Mouse (Mus musculus) neural tube, embryonic 12.5 days (tissue): ENCODE measurements around the gene Itga5. TPM values are rescaled to one million over a fixed set of nuclear protein-coding genes. Genes with fewer than 3 reads are reported as not detected.
A peak's percentile ranks its signal among the peaks of the same experiment; 100 is the strongest.

Experiments used
- ATAC-seq: fragments of 200-750 bp; cut with Nextera tagmentation; 2 replicates; pipeline ENCODE4 v1.8.0; 2017; ENCODE audit warnings: low read depth, mild to moderate bottlenecking, moderate TSS enrichment, moderate library complexity; ENCODE audit not compliant: low FRiP score
- H3K27ac ChIP-seq: fragments of 300-500 bp; sonication (generic); 2 replicates; pipeline ENCODE4 v1.5.1; 2016
- H3K27me3 ChIP-seq: fragments of 300-500 bp; sonication (generic); replicated peaks from 2 replicates; pipeline ENCODE4 v1.6.1; 2016; ENCODE audit warnings: mild to moderate bottlenecking
- H3K36me3 ChIP-seq: fragments of 300-500 bp; sonication (generic); 2 replicates; pipeline ENCODE4 v1.6.1; 2016; ENCODE audit warnings: mild to moderate bottlenecking
- H3K4me1 ChIP-seq: fragments of 300-500 bp; sonication (generic); 2 replicates; pipeline ENCODE4 v1.6.1; 2016
- H3K4me2 ChIP-seq: fragments of 300-500 bp; sonication (generic); replicated peaks from 2 replicates; pipeline ENCODE4 v1.6.1; 2016; ENCODE audit warnings: mild to moderate bottlenecking
- H3K4me3 ChIP-seq: fragments of 300-500 bp; sonication (generic); 2 replicates; pipeline ENCODE4 v1.5.1; 2016
- H3K9ac ChIP-seq: fragments of 300-500 bp; sonication (generic); 2 replicates; pipeline ENCODE4 v1.6.1; 2016; ENCODE audit warnings: mild to moderate bottlenecking
- H3K9me3 ChIP-seq: fragments of 300-500 bp; sonication (generic); 2 replicates; pipeline ENCODE4 v1.6.1; 2016; ENCODE audit warnings: mild to moderate bottlenecking
- WGBS: fragments of 180-500 bp; shearing (Covaris S2); methylation state at CpG from one replicate; pipeline ENCODE4 v1.1.7; 2016; 5-methylcytosine and 5-hydroxymethylcytosine counted together
- polyA plus RNA-seq: library from polyadenylated mRNA; unstranded; fragments of >200 nt; fragmentation: Nextera tagmentation; extraction: Ambion mirVana; gene quantifications from 2 replicates; pipeline ENCODE4 v1.2.1, GENCODE M21; 2016

Itga5 gene
- polyA plus RNA-seq, 1 experiment from 2014 or later: 19.9 TPM

DNA sequence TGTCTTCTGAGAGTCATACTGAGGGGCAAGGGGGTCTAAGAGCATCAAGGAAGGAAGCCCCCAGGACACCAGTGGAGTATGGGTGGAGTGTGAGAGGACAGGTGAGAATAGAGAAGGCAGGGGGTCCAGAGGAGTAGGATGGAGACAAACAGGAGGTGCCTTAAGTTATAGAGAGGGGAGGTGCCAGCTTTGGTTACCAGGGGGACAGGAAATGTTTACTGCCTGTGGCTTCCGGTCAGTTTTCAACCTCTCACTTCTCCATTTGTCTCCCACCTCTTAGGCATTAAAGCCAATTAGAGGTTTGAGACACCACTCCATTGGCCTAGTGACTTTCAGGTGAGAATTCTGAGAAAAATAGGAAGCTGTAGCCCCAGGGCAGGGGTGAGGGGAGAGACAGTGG lies 5.3 kb downstream of the Itga5 start:
- no peak overlapping the region for H3K27ac ChIP-seq
- H3K27me3 ChIP-seq: peaks cover 3% of the 10 kb centered on the region; the same call in 1 of the 2 replicates
- no peak overlapping the region for H3K4me3 ChIP-seq
- WGBS: 77% methylated on average over 1 of the region's 1 CpGs
- H3K36me3 ChIP-seq: no peaks in the 10 kb centered on the region
- H3K9me3 ChIP-seq: no peaks in the 10 kb centered on the region
- H3K9ac ChIP-seq: no peak overlapping the region
- peaks cover 12% of the 10 kb centered on the region for H3K4me1 ChIP-seq
- H3K4me2 ChIP-seq: no peak overlapping the region
- no peak for ATAC-seq

DNA sequence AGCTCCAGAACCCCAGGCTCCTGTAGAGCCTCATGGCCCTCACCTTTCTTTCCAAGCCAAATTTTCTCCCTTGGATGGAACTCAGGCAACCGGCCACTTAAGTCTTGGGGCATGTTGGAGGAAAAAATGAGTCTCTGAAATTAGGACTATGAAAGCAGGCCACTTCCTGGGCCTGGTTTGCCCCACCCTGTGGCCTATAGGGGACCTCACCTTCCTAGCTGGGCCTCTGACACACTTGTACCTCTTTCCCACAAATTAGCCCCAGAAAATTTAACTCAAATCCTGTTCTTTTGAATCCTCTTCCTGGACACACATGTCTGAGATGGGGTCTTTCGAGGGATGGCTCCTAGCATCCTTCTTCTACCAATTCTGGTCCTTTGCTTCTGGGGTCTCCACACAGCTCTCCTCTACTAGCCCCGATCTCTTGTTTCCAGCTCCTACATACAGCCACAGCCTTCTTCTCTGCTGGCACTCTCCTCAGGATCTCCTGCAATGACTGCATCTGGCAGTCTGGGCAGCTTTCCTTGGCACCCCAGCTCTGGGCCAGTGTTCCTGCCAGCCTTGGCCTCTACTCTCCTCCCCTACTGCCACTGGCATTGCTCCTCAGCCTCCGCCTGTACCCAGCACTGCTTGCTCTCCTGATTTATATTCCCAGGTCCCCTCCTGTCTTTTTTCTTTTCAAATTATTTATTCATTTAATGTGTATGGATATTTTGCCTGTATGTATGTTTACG lies 6.5 kb downstream of the Itga5 start:
- 92% methylated on average over 5 of the region's 5 CpGs for WGBS
- ATAC-seq: no peak

DNA sequence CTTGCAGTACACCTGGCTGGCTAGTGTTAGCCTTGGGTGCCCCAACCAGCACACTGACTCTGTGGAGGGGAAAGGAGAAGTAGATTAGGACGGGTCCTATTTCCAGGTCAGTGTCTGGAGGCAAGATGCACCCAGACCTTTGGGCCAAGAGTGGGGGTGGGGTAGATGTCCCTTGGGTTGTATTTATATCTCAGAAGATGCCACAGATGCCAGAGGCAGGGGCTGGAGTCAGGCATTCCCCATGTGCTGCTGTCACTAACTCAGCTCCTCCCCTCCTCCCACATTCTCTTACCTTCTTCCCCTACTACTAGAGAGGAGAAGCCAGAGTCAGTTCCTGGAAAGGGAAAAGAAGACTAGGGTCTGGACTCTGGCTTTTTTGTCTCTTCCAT lies 7.4 kb downstream of the Itga5 start:
- peaks cover 6% of the 10 kb centered on the region; the same call in 1 of the 2 replicates for H3K4me1 ChIP-seq
- ATAC-seq: 0 out of 2 replicates have a peak, but pooled peaks have one; percentile 13
- 54% methylated on average over 1 of the region's 1 CpGs for WGBS
- H3K4me2 ChIP-seq: no peak overlapping the region
- H3K4me3 ChIP-seq: no peak overlapping the region
- H3K9ac ChIP-seq: no peak overlapping the region
- no peak overlapping the region for H3K27ac ChIP-seq
- no peaks in the 10 kb centered on the region; the same call in 1 of the 2 replicates for H3K27me3 ChIP-seq
- H3K9me3 ChIP-seq: no peaks in the 10 kb centered on the region
- H3K36me3 ChIP-seq: no peaks in the 10 kb centered on the region

More for the DNA sequence above, 6.5 kb downstream of the Itga5 start:
- Histone ChIP-seq H3K9ac (no peak overlapping the region), H3K4me3 (no peak overlapping the region), H3K36me3 (no peaks in the 10 kb centered on the region), H3K4me1 (peaks cover 6% of the 10 kb centered on the region; the same call in 1 of the 2 replicates), H3K4me2 (no peak overlapping the region), H3K27me3 (no peaks in the 10 kb centered on the region; the same call in 1 of the 2 replicates), H3K27ac (no peak overlapping the region), H3K9me3 (no peaks in the 10 kb centered on the region)

DNA sequence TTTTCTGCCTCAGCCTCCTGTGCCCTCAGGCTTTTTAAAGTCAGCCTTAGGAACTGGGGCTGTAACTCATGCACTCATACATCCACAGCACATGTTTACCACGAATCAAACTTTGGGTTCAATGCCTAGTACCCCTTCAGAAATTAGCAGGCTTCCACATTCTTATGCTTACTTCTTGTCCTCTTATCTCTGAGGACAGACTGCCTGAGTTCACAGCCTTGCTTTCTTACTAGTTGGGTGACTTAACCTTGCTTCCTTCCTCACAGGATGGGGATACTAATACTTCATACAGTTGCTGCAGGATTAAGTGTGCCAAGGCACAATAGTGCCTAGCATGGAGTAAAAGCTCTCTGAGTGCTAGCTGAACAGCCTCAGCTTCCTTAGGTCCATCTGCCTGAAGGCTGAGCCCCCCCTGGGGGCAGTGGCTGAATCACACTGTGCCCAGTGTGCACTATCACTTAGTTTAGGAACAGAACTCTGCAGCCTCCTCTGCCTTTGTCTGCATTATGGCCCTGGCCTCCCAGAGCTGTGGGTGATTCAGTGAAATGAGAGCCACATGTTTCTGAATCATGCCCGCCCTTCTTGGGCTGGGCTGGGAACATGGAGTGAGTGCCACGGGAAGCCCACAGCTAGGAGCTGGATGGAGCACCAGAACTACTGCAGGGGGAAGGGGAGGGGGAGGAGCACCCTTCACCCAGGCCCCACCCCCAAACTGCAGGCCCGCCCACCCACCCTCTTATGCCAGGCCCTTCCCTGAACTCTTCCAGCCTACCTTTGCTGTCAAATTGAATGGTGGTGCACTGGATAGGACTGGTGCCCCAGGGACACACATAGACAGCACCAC lies 8.1 kb downstream of the Itga5 start:
- no peak overlapping the region for H3K9ac ChIP-seq
- H3K4me3 ChIP-seq: no peak overlapping the region
- ATAC-seq: 0 out of 2 replicates have a peak, but pooled peaks have one; percentile 61
- peaks cover 6% of the 10 kb centered on the region; the same call in 1 of the 2 replicates for H3K4me1 ChIP-seq
- WGBS: 39% methylated on average over 4 of the region's 4 CpGs
- H3K36me3 ChIP-seq: no peaks in the 10 kb centered on the region
- H3K4me2 ChIP-seq: no peak overlapping the region
- no peak overlapping the region for H3K27ac ChIP-seq
- H3K9me3 ChIP-seq: no peaks in the 10 kb centered on the region
- no peaks in the 10 kb centered on the region for H3K27me3 ChIP-seq

DNA sequence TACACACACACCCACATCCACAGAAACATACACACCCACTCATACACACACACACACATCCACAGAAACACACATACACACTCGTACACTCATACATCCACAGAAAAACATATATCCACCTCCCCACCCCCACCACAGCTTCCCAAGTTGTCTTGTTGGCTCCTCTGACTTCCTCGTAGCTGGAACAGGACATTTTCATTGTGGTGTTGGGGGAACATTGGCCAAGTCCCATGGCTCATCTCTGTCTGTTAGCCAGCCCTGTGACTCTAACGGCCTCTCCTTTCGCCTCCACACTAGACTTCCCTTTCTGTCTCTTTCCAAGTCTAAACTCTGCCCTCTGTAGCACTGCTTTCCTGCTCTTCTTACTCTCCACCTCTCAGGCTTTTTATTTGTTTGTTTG lies 8.7 kb downstream of the Itga5 start:
- no peak overlapping the region for H3K4me3 ChIP-seq
- no peaks in the 10 kb centered on the region for H3K9me3 ChIP-seq
- 79% methylated on average over 4 of the region's 4 CpGs for WGBS
- H3K36me3 ChIP-seq: no peaks in the 10 kb centered on the region
- ATAC-seq: no peak
- H3K27me3 ChIP-seq: no peaks in the 10 kb centered on the region
- H3K27ac ChIP-seq: no peak overlapping the region
- peaks cover 6% of the 10 kb centered on the region; the same call in 1 of the 2 replicates for H3K4me1 ChIP-seq
- H3K4me2 ChIP-seq: no peak overlapping the region
- no peak overlapping the region for H3K9ac ChIP-seq

DNA sequence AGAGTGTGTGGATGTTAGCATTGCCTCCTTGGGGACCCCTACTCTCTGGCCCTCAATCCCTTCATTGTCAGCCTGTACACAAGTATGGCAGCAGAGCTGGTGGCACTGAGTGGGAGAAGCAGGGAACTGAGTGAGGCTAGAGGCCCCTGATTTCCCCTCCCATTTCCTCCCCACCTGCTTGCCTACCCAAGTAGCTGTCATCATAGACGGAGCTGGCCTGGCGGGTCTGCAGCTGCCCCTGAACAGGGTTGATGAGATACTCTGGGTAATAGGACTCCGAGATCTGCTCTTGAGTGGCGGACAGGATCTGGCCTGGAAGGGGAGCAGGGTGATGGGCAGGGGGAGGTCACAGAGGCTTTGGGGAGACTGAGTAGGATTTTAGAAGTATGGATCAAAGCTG lies 10.4 kb downstream of the Itga5 start:
- Histone ChIP-seq H3K36me3 (peaks cover 7% of the 10 kb centered on the region; the same call in 1 of the 2 replicates), H3K4me2 (no peak overlapping the region), H3K27ac (no peak overlapping the region), H3K4me1 (peaks cover 6% of the 10 kb centered on the region; the same call in 1 of the 2 replicates), H3K4me3 (no peak overlapping the region), H3K27me3 (no peaks in the 10 kb centered on the region), H3K9ac (no peak overlapping the region), H3K9me3 (no peaks in the 10 kb centered on the region)
- 87% methylated on average over 4 of the region's 4 CpGs for WGBS
- ATAC-seq: no peak

DNA sequence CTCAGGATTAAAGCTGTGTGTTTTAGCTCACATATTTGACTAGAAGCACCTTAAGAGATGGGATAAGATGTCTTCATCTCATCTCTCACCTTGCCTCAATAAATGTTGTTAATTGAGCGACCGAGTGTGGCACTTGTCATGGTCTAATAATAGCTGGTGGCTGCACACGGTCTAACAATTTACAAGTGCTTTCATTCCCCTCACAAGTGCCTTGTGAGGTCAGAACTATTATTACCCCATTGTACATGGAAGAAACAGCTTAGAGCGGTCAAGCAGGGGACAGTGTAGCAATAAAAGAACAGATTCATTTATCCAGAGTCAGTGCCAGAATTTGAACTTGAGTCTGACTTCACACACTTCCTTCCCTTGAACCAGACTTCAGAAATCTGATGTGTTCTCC lies 11.1 kb downstream of the Itga5 start:
- no peak for ATAC-seq
- peaks cover 14% of the 10 kb centered on the region for H3K36me3 ChIP-seq

DNA sequence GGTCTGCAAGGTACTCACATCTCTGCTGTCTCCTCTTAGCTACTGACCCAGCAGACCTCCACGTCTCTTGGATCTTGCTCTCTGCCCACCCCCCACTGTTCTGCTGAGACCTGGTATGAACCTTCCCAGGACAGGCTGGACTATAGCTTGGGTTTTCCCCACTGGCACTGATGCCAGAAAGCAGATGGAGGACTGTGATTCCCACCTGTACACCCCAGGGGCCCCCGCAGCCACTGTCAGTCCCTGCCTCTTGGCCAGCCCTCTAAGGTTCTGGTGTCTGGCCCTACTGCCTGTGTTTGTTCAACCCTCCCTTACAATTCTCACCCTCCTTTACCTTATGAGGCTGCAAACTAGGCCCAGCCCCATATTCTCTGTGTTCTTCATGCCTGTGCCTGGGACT lies 11.9 kb downstream of the Itga5 start:
- Histone ChIP-seq H3K9me3 (no peaks in the 10 kb centered on the region), H3K9ac (no peak overlapping the region), H3K4me1 (peaks cover 6% of the 10 kb centered on the region; the same call in 1 of the 2 replicates), H3K27ac (no peak overlapping the region), H3K27me3 (no peaks in the 10 kb centered on the region), H3K36me3 (peaks cover 16% of the 10 kb centered on the region), H3K4me3 (no peak overlapping the region), H3K4me2 (no peak overlapping the region)
- 82% methylated on average over 2 of the region's 2 CpGs for WGBS
- no peak for ATAC-seq

More for the DNA sequence above, 11.1 kb downstream of the Itga5 start:
- no peak overlapping the region for H3K4me3 ChIP-seq
- no peak overlapping the region for H3K27ac ChIP-seq
- H3K27me3 ChIP-seq: no peaks in the 10 kb centered on the region
- H3K4me2 ChIP-seq: no peak overlapping the region
- no peaks in the 10 kb centered on the region for H3K9me3 ChIP-seq
- peaks cover 6% of the 10 kb centered on the region; the same call in 1 of the 2 replicates for H3K4me1 ChIP-seq
- H3K9ac ChIP-seq: no peak overlapping the region
- WGBS: 81% methylated on average over 4 of the region's 4 CpGs

DNA sequence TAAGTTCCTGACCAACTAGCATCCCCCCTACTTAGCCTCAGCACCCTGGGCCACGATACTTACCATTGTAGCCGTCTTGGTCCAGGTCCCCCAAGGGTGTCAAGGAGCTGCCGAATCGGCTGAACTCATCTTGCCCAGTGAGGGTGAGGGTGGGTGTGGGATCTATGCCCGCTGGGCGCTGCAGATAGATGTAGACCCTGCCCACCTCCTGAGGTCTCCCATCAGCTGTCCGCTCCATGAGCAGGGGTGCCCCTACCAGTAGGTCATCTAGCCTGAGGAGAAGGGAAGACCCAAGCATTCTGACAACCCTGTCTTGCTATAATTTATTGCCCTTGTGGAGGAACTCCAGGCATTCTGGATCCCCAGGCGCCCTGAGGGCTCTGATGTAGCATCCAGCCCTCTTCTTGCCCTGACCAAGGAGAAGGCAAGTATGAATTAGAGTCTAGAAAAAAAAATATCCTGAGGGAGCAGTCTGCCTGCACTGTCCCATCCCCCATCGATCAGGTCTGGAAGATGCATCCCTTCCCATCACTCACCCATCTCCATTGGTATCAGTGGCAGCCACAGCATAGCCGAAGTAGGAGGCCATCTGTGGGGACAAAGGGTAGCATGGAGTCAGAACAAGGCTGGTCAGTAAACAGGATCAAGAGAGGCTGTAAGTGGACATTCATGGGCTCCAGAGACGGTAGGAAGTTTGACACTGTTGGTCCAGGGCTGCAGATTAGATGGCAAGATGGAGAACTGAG lies 12.9 kb downstream of the Itga5 start:
- Histone ChIP-seq H3K36me3 (peaks cover 16% of the 10 kb centered on the region), H3K9me3 (no peaks in the 10 kb centered on the region), H3K9ac (no peak overlapping the region), H3K4me3 (no peak overlapping the region), H3K27ac (no peak overlapping the region), H3K4me2 (no peak overlapping the region), H3K4me1 (peaks cover 2% of the 10 kb centered on the region; the same call in 1 of the 2 replicates), H3K27me3 (no peaks in the 10 kb centered on the region)
- ATAC-seq: no peak
- WGBS: 93% methylated on average over 11 of the region's 11 CpGs

DNA sequence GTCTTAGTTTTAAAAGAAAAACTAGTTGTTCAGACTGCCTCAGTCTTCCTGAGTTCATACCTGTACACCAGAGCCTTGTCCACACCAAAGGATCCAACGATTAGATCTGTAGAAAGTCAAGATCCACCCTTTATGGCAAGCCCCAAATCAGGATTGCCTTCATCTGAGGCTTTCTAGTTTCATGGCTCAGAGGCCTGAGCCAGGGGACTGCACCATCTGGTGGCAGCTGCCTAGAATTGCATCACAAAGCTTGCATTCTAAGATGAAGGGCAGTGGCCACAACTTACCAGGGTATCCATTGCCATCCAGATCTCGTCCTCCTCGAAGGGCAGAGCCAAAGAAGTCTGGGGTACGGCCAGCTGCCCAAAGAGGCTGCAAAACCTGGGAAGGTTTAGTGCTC lies 13.7 kb downstream of the Itga5 start:
- Histone ChIP-seq H3K4me2 (no peak overlapping the region), H3K4me3 (no peak overlapping the region), H3K9ac (no peak overlapping the region), H3K36me3 (peaks cover 16% of the 10 kb centered on the region), H3K9me3 (no peaks in the 10 kb centered on the region), H3K4me1 (no peaks in the 10 kb centered on the region), H3K27ac (no peak overlapping the region), H3K27me3 (no peaks in the 10 kb centered on the region)
- 50% methylated on average over 4 of the region's 4 CpGs for WGBS
- ATAC-seq: no peak

DNA sequence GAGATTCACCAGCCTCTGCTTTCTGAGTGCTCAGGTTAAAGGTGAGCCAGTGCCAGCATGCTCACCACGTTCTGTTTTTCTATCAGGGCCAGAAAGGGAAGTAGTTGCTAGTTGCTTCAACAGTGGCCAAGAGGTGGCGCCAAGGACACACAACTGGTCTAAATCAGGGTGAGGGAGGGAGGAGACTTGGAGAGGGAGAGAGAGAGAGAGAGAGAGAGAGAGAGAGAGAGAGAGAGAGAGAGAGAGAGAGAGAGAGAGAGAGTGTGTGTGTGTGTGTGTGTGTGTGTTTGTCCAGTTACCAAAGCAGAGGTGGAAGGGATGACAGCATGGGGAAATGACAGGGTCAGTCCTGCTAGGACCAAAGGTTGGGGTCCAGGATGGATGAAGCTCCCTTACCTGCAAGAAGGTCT lies 19.3 kb downstream of the Itga5 start:
- H3K9ac ChIP-seq: no peak overlapping the region
- H3K4me1 ChIP-seq: no peaks in the 10 kb centered on the region
- 12% methylated on average over 2 of the region's 2 CpGs for WGBS
- no peak for ATAC-seq
- no peak overlapping the region for H3K4me3 ChIP-seq
- H3K36me3 ChIP-seq: peaks cover 20% of the 10 kb centered on the region
- H3K4me2 ChIP-seq: no peak overlapping the region
- H3K9me3 ChIP-seq: no peaks in the 10 kb centered on the region
- H3K27me3 ChIP-seq: no peaks in the 10 kb centered on the region
- H3K27ac ChIP-seq: no peak overlapping the region

DNA sequence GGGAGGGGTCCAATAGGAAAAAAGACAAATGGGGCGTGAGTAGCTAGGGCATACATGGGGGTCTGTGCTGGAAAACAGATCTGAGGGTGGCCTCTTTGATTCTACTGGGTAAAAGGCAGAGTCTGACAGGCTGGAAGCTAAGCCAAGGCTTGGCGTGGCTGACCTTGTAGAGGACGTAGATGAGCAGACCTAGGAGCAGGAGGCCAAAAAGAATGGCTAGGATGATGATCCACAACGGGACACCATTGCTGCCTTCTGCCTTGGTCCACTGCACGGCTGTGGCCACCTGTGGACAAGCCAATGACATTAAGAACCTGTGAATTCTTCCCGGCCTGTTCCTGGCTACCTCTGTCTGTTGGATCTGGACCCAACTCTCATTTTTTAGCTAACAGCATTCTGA lies 20.8 kb downstream of the Itga5 start:
- ATAC-seq: no peak
- Histone ChIP-seq H3K27ac (no peak overlapping the region), H3K36me3 (peaks cover 10% of the 10 kb centered on the region; the same call in 1 of the 2 replicates), H3K9me3 (no peaks in the 10 kb centered on the region), H3K4me3 (no peak overlapping the region), H3K4me2 (no peak overlapping the region), H3K4me1 (0 out of 2 replicates have a peak, but pooled peaks cover 2% of the 10 kb centered on the region), H3K9ac (no peak overlapping the region), H3K27me3 (peaks cover 7% of the 10 kb centered on the region)
- 86% methylated on average over 6 of the region's 6 CpGs for WGBS
